Mouse (Mus musculus) brown adipose tissue, adult 24 weeks (tissue): ENCODE data around the gene Cybc1. TPM values are rescaled to one million over a fixed set of nuclear protein-coding genes. Genes with fewer than 3 reads are reported as not detected.

Source experiments
- H3K27ac ChIP-seq: fragments of 200-500 bp; replicated peaks from 2 replicates; pipeline ENCODE4 v1.5.1; 2012; ENCODE audit warnings: low read depth, mild to moderate bottlenecking, low read length
- H3K4me1 ChIP-seq: fragments of 200-500 bp; 2 replicates; pipeline ENCODE4 v1.6.1; 2012; ENCODE audit warnings: low read length, mixed read lengths; ENCODE audit not compliant: control insufficient read depth, insufficient read depth, insufficient read length
- H3K4me3 ChIP-seq: fragments of 200-500 bp; 2 replicates; pipeline ENCODE4 v1.5.1; 2012; ENCODE audit warnings: low read depth, mild to moderate bottlenecking, low read length, moderate library complexity; ENCODE audit not compliant: insufficient read depth
- polyA plus RNA-seq: library from polyadenylated mRNA; stranded (reverse); fragments of >200 nt; gene quantifications from 2 replicates; pipeline ENCODE4 v1.2.4, GENCODE M21; 2012; ENCODE audit not compliant: missing spikeins, insufficient read depth, insufficient read length

Cybc1 gene
- polyA plus RNA-seq, 1 experiment: 5.0 TPM

- H3K27ac ChIP-seq: no peak overlapping the region
- H3K4me3 ChIP-seq: no peak overlapping the region
- H3K4me1 ChIP-seq: no peaks in the 10 kb centered on the region
Measured at GRCm38 (mm10) chr11:121189681-121190080, 39.4 kb downstream of the Cybc1 start.

GRCm38 (mm10) chr11:121176285-121177270 is 52.5 kb downstream of the Cybc1 start:
- no peak overlapping the region for H3K4me3 ChIP-seq
- no peak overlapping the region for H3K27ac ChIP-seq
- no peaks in the 10 kb centered on the region for H3K4me1 ChIP-seq

GRCm38 (mm10) chr11:121174234-121174633 is 54.9 kb downstream of the Cybc1 start:
- H3K4me3 ChIP-seq: no peak overlapping the region
- no peaks in the 10 kb centered on the region for H3K4me1 ChIP-seq
- no peak overlapping the region for H3K27ac ChIP-seq

GRCm38 (mm10) chr11:121173203-121173602 is 55.9 kb downstream of the Cybc1 start:
- H3K4me3 ChIP-seq: no peak overlapping the region
- no peak overlapping the region for H3K27ac ChIP-seq
- no peaks in the 10 kb centered on the region for H3K4me1 ChIP-seq

Other genes starting within 250 kb of the Cybc1 start
- gene Csnk1d, start 238.0 kb downstream of the Cybc1 start, polyA plus RNA-seq: 33.8 and 36.5 TPM in 2 replicates
- gene Cd7, start 189.9 kb downstream of the Cybc1 start, polyA plus RNA-seq: 2.3 TPM in 1 of 2 replicates, not detected in the other
- not detected in 2 replicates for gene Sectm1b, start 165.8 kb downstream of the Cybc1 start, polyA plus RNA-seq
- gene Sectm1a, start 148.1 kb downstream of the Cybc1 start, polyA plus RNA-seq: not detected in 2 replicates
- not detected in 2 replicates for gene Tex19.2, start 110.6 kb downstream of the Cybc1 start, polyA plus RNA-seq
- not detected in 2 replicates for gene Tex19.1, start 83.2 kb downstream of the Cybc1 start, polyA plus RNA-seq
- gene Uts2r, start 69.1 kb downstream of the Cybc1 start, polyA plus RNA-seq: not detected in 2 replicates
- gene Hexdc, start 24.9 kb downstream of the Cybc1 start, polyA plus RNA-seq: 2.1 and 3.3 TPM in 2 replicates
- gene Ogfod3, start 24.6 kb downstream of the Cybc1 start, polyA plus RNA-seq: 15.7 and 18.7 TPM in 2 replicates
- 10.4 and 12.6 TPM in 2 replicates for gene Narf, start 7.9 kb upstream of the Cybc1 start, polyA plus RNA-seq
- 19.8 and 22.6 TPM in 2 replicates for gene Foxk2, start 30.7 kb upstream of the Cybc1 start, polyA plus RNA-seq
- gene Wdr45b, start 125.1 kb upstream of the Cybc1 start, polyA plus RNA-seq: 33.8 and 37.1 TPM in 2 replicates
- gene Rab40b, start 158.9 kb upstream of the Cybc1 start, polyA plus RNA-seq: 5.1 and 5.5 TPM in 2 replicates
- gene Fn3krp, start 192.1 kb upstream of the Cybc1 start, polyA plus RNA-seq: 24.6 TPM in 2 replicates
- 30.2 and 39.7 TPM in 2 replicates for gene Fn3k, start 205.6 kb upstream of the Cybc1 start, polyA plus RNA-seq
- gene Tbcd, start 222.6 kb upstream of the Cybc1 start, polyA plus RNA-seq: 15.3 and 19.6 TPM in 2 replicates